Mouse (Mus musculus) limb, embryonic 15.5 days (tissue): Measurements from ENCODE around the gene Zfand4. TPM values are rescaled to one million over a fixed set of nuclear protein-coding genes. Genes with fewer than 3 reads are reported as not detected.

Source experiments
- ATAC-seq: fragments of 200-750 bp; cut with Nextera tagmentation; 2 replicates; pipeline ENCODE4 v1.8.0; 2017; ENCODE audit warnings: low read depth, moderate TSS enrichment; ENCODE audit not compliant: insufficient number of reproducible peaks, low FRiP score, low TSS enrichment
- H3K27ac ChIP-seq: fragments of 300-500 bp; sonication (generic); 2 replicates; pipeline ENCODE4 v1.5.1; 2015; ENCODE audit warnings: moderate library complexity, mild to moderate bottlenecking, inconsistent platforms
- H3K27me3 ChIP-seq: fragments of 300-500 bp; sonication (generic); 2 replicates; pipeline ENCODE4 v1.6.1; 2015; ENCODE audit warnings: inconsistent platforms
- H3K36me3 ChIP-seq: fragments of 300-500 bp; sonication (generic); 2 replicates; pipeline ENCODE4 v1.6.1; 2015; ENCODE audit warnings: inconsistent platforms
- H3K4me1 ChIP-seq: fragments of 300-500 bp; sonication (generic); 2 replicates; pipeline ENCODE4 v1.6.1; 2015; ENCODE audit warnings: inconsistent platforms
- H3K4me2 ChIP-seq: fragments of 300-500 bp; sonication (generic); 2 replicates; pipeline ENCODE4 v1.6.1; 2015; ENCODE audit warnings: mild to moderate bottlenecking, inconsistent platforms
- H3K4me3 ChIP-seq: fragments of 300-500 bp; sonication (generic); 2 replicates; pipeline ENCODE4 v1.5.1; 2015; ENCODE audit warnings: mild to moderate bottlenecking, inconsistent platforms
- H3K9ac ChIP-seq: fragments of 300-500 bp; sonication (generic); 2 replicates; pipeline ENCODE4 v1.6.1; 2015; ENCODE audit warnings: inconsistent platforms
- H3K9me3 ChIP-seq: fragments of 300-500 bp; sonication (generic); 2 replicates; pipeline ENCODE4 v1.6.1; 2016; ENCODE audit warnings: inconsistent platforms
- WGBS: fragments of 180-500 bp; shearing (Covaris S2); methylation state at CpG from one replicate; pipeline ENCODE4 v1.1.7; 2015; 5-methylcytosine and 5-hydroxymethylcytosine counted together
- polyA plus RNA-seq: library from polyadenylated mRNA; unstranded; fragments of >200 nt; fragmentation: Nextera tagmentation; extraction: Ambion mirVana; gene quantifications from 2 replicates; pipeline ENCODE4 v1.2.1, GENCODE M21; 2015

Zfand4 gene
- polyA plus RNA-seq, 1 experiment from 2014 or later, result 5.5 TPM

DNA sequence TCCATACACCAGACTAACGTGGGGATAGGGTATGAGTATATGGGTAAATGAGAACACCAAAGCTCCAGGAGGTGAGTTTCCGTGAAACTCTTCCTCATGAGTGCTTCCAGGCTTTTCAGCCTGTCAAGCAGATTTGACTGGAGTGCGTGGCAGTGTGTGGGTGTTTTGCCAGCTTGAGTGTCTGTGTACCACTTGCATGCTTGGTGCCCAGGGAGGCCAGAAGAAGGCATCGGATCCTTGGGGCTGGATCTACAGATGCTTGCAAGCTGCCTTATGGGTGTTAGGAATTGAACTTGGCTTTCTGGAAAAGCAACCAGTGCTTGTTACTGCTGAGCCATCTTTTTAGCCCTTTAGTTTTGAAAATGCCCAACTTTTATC lies 92.9 kb downstream of the Zfand4 start:
- ATAC-seq, result no peak
- Histone ChIP-seq H3K27me3 (no peaks in the 10 kb centered on the region), H3K4me3 (no peak overlapping the region), H3K27ac (no peak overlapping the region), H3K4me1 (peaks cover 5% of the 10 kb centered on the region; the same call in 1 of the 2 replicates), H3K9ac (no peak overlapping the region), H3K9me3 (no peaks in the 10 kb centered on the region), H3K36me3 (no peaks in the 10 kb centered on the region), H3K4me2 (no peak overlapping the region)
- WGBS, result 69% methylated on average over 4 of the region's 4 CpGs

DNA sequence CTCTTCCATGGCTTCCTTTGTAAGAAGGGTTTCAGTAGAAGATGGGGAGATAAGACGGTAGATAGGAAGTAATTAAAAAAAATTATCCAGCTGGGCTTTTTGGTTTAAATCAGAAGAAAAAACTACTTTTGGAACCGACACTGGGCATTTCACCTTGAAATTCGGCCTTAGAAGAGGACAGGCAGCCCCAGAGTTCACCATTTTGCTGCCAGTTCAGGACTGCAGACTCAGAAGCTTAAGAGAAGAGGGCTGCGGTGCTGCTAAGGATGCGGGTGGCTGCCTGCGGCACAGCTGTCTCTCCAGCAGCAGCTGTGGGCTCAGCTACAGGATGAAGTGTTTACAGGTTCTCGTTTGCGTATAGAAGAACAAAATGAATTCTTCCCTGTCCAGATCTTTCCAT lies 94.0 kb downstream of the Zfand4 start:
- no peak overlapping the region for H3K27ac ChIP-seq
- no peak overlapping the region for H3K4me3 ChIP-seq
- H3K27me3 ChIP-seq, result no peaks in the 10 kb centered on the region
- H3K9ac ChIP-seq, result no peak overlapping the region
- no peaks in the 10 kb centered on the region for H3K9me3 ChIP-seq
- no peak for ATAC-seq
- WGBS, result 72% methylated on average over 8 of the region's 8 CpGs
- no peak overlapping the region for H3K4me2 ChIP-seq
- no peaks in the 10 kb centered on the region for H3K36me3 ChIP-seq
- peaks cover 5% of the 10 kb centered on the region; the same call in 1 of the 2 replicates for H3K4me1 ChIP-seq

- no peak for ATAC-seq
- Histone ChIP-seq H3K4me2 (no peak overlapping the region), H3K36me3 (no peaks in the 10 kb centered on the region), H3K4me1 (peaks cover 5% of the 10 kb centered on the region; the same call in 1 of the 2 replicates), H3K4me3 (no peak overlapping the region), H3K9me3 (no peaks in the 10 kb centered on the region), H3K9ac (no peak overlapping the region), H3K27me3 (no peaks in the 10 kb centered on the region), H3K27ac (no peak overlapping the region)
- WGBS, result 67% methylated on average over 3 of the region's 3 CpGs
Measured at GRCm38 (mm10) chr6:116359256-116359655, 95.2 kb downstream of the Zfand4 start.

DNA sequence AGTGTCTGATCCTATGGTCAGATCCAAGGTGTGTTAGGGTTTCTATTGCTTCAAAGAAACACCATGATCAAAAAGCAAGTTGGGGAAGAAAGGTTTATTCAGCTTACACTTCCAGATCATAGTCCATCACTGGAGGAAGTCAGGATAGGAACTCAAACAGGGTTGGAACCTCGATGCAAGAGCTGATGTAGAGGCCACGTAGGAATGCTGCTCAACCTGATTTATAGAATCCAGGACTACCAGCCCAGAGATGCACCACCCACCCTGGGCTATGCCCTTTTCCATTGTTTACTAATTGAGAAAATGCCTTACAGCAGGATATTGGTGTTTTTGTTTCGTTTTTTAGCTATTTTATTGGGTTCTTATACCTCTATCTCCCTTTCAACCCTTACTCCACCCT lies 97.4 kb downstream of the Zfand4 start:
- Histone ChIP-seq H3K4me1 (peaks cover 5% of the 10 kb centered on the region; the same call in 1 of the 2 replicates), H3K4me3 (no peak overlapping the region)
- ATAC-seq, result no peak

GRCm38 (mm10) chr6:116361993-116362392 lies 98.0 kb downstream of the Zfand4 start:
- Histone ChIP-seq H3K4me3 (no peak overlapping the region), H3K27ac (no peak overlapping the region), H3K27me3 (no peaks in the 10 kb centered on the region), H3K4me1 (peaks cover 5% of the 10 kb centered on the region; the same call in 1 of the 2 replicates), H3K9me3 (no peaks in the 10 kb centered on the region), H3K4me2 (no peak overlapping the region), H3K36me3 (no peaks in the 10 kb centered on the region), H3K9ac (no peak overlapping the region)
- ATAC-seq, result no peak
- 84% methylated on average over 4 of the region's 4 CpGs for WGBS

More for the DNA sequence above, 97.4 kb downstream of the Zfand4 start:
- Histone ChIP-seq H3K27me3 (no peaks in the 10 kb centered on the region), H3K4me2 (no peak overlapping the region), H3K9me3 (no peaks in the 10 kb centered on the region), H3K9ac (no peak overlapping the region), H3K27ac (no peak overlapping the region), H3K36me3 (no peaks in the 10 kb centered on the region)
- 74% methylated on average over 3 of the region's 3 CpGs for WGBS

- H3K4me1 ChIP-seq, result no peaks in the 10 kb centered on the region
- no peaks in the 10 kb centered on the region for H3K9me3 ChIP-seq
- H3K4me3 ChIP-seq, result no peak overlapping the region
- no peak for ATAC-seq
- no peak overlapping the region for H3K27ac ChIP-seq
- H3K4me2 ChIP-seq, result no peak overlapping the region
- 85% methylated on average over 11 of the region's 11 CpGs for WGBS
- no peaks in the 10 kb centered on the region for H3K27me3 ChIP-seq
- no peaks in the 10 kb centered on the region for H3K36me3 ChIP-seq
- no peak overlapping the region for H3K9ac ChIP-seq
Measured at GRCm38 (mm10) chr6:116367971-116368370, 103.9 kb downstream of the Zfand4 start.

GRCm38 (mm10) chr6:116369811-116370210 lies 105.8 kb downstream of the Zfand4 start:
- WGBS, result 89% methylated on average over 1 of the region's 1 CpGs
- H3K4me3 ChIP-seq, result no peak overlapping the region
- no peaks in the 10 kb centered on the region for H3K36me3 ChIP-seq
- no peak overlapping the region for H3K4me2 ChIP-seq
- H3K9ac ChIP-seq, result no peak overlapping the region
- H3K4me1 ChIP-seq, result no peaks in the 10 kb centered on the region
- no peaks in the 10 kb centered on the region for H3K27me3 ChIP-seq
- H3K9me3 ChIP-seq, result no peaks in the 10 kb centered on the region
- H3K27ac ChIP-seq, result no peak overlapping the region
- ATAC-seq, result no peak

- no peaks in the 10 kb centered on the region for H3K9me3 ChIP-seq
- H3K27ac ChIP-seq, result no peak overlapping the region
- H3K36me3 ChIP-seq, result no peaks in the 10 kb centered on the region
- H3K4me1 ChIP-seq, result no peaks in the 10 kb centered on the region
- ATAC-seq, result 0 out of 2 replicates have a peak, but pooled peaks have one; percentile 30
- WGBS, result 70% methylated on average over 6 of the region's 6 CpGs
- no peaks in the 10 kb centered on the region for H3K27me3 ChIP-seq
- H3K4me3 ChIP-seq, result no peak overlapping the region
- H3K9ac ChIP-seq, result no peak overlapping the region
- H3K4me2 ChIP-seq, result no peak overlapping the region
Measured at GRCm38 (mm10) chr6:116370216-116370976, 106.4 kb downstream of the Zfand4 start.

DNA sequence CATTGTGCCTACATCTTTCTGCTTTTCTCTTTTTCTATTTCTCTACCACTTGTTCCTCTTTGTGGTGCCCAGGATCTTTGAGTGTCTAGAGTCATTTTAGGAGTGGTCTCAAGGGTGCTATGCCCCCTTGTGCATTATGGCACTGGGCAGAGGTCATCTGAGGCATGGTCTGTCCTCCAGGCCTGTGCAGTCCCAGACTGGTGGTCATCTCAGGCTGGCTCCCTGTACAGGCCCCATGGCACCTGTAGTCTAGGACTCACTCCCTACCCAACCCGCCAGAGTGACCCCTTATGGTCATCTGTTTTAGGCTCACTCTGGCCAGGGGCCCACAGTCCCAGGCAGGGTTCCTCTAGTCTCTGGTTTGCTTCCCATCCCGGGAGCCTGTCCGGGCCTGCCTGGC lies 107.5 kb downstream of the Zfand4 start:
- no peaks in the 10 kb centered on the region for H3K4me1 ChIP-seq
- no peaks in the 10 kb centered on the region for H3K27me3 ChIP-seq
- H3K4me3 ChIP-seq, result no peak overlapping the region
- H3K4me2 ChIP-seq, result no peak overlapping the region
- 79% methylated on average over 3 of the region's 3 CpGs for WGBS
- no peak overlapping the region for H3K27ac ChIP-seq
- H3K9me3 ChIP-seq, result no peaks in the 10 kb centered on the region
- ATAC-seq, result no peak
- no peaks in the 10 kb centered on the region for H3K36me3 ChIP-seq
- H3K9ac ChIP-seq, result no peak overlapping the region

GRCm38 (mm10) chr6:116374136-116374535 lies 110.1 kb downstream of the Zfand4 start:
- H3K4me2 ChIP-seq, result no peak overlapping the region
- H3K4me3 ChIP-seq, result no peak overlapping the region
- H3K27ac ChIP-seq, result no peak overlapping the region
- peaks cover 9% of the 10 kb centered on the region; the same call in 1 of the 2 replicates for H3K36me3 ChIP-seq
- H3K27me3 ChIP-seq, result no peaks in the 10 kb centered on the region
- H3K9ac ChIP-seq, result no peak overlapping the region
- H3K4me1 ChIP-seq, result no peaks in the 10 kb centered on the region
- no peaks in the 10 kb centered on the region for H3K9me3 ChIP-seq
- ATAC-seq, result no peak
- 85% methylated on average over 1 of the region's 1 CpGs for WGBS

GRCm38 (mm10) chr6:116374618-116375017 lies 110.6 kb downstream of the Zfand4 start:
- H3K4me2 ChIP-seq, result no peak overlapping the region
- no peak overlapping the region for H3K9ac ChIP-seq
- ATAC-seq, result no peak
- H3K27ac ChIP-seq, result no peak overlapping the region
- no peaks in the 10 kb centered on the region for H3K9me3 ChIP-seq
- H3K4me3 ChIP-seq, result no peak overlapping the region
- no peaks in the 10 kb centered on the region for H3K27me3 ChIP-seq
- H3K4me1 ChIP-seq, result no peaks in the 10 kb centered on the region
- H3K36me3 ChIP-seq, result peaks cover 12% of the 10 kb centered on the region; the same call in 1 of the 2 replicates

GRCm38 (mm10) chr6:116378892-116379291 lies 114.9 kb downstream of the Zfand4 start:
- 91% methylated on average over 7 of the region's 7 CpGs for WGBS
- ATAC-seq, result no peak
- H3K9me3 ChIP-seq, result no peaks in the 10 kb centered on the region
- H3K4me3 ChIP-seq, result no peak overlapping the region
- peaks cover 12% of the 10 kb centered on the region; the same call in 1 of the 2 replicates for H3K36me3 ChIP-seq
- no peak overlapping the region for H3K9ac ChIP-seq
- no peak overlapping the region for H3K4me2 ChIP-seq
- H3K4me1 ChIP-seq, result no peaks in the 10 kb centered on the region
- H3K27ac ChIP-seq, result no peak overlapping the region
- H3K27me3 ChIP-seq, result no peaks in the 10 kb centered on the region
